Mouse (Mus musculus): ENCODE data around the gene Ak9.
"Not testable (repeated sequence)": the region's sequence is repeated elsewhere in the genome, so short reads cannot be mapped to it uniquely, and the experiment has no call there.

The Ak9 gene

DNA sequence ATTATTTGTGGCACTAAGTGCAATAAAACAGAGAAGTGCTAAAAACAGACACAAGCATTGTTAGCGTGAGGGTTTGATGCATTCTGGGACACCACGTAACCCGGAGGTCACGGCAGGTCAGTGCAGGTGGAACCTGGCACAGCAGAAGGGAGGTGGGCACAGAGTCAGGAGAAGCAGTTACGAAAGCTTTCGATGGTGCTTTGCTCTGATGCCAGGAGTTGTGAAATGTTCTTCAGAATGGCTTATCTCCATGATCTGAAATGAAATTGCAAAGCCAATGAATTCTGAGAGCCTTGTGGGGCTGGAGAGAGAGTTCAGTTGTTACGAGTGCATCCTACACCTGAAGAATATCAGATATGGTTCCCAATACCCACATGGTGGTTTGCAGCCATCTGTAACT lies 37.6 kb downstream of the Ak9 start:
- peak; percentile 79 for DNase-seq

DNA sequence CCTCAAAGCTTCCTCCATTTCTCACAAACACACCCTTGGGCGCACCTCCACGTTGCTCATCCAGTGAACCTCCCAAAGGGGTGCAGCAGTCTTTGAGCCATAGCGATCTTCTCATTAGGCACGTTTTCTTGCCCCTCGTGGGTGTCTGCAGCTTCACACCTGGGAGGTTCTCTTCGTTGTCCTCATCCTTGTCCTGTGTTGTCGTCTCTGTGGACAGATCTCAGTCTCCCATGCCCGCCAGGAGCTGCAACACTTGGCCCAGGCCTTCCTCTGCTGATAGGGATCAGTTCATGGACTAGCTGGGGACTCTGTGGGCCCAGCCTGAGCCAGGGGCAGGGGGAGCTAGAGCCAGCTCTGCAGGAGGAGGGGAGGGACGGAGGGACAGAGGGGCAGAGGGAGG lies 61.3 kb downstream of the Ak9 start:
- no peak for DNase-seq

DNA sequence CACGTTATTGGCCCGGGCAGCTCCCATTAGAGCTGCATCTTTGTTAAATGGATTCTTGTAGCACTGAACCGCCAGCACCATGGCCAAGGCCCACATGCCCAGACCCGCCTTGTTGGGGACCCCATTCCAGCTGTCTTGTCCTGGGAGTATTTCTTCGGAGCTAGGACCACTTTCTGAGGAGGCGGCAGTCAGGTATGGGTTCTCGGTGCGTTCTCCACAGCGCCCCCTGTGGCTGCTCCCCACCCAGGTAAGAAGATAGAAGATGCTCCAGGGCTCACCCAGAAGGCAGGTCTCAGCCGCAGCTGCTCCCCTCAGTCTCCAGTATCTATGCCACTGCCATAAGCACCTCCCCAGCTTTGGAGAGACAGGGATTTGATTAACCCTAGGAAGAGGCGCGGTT lies 76.7 kb downstream of the Ak9 start:
- DNase-seq = no peak

DNA sequence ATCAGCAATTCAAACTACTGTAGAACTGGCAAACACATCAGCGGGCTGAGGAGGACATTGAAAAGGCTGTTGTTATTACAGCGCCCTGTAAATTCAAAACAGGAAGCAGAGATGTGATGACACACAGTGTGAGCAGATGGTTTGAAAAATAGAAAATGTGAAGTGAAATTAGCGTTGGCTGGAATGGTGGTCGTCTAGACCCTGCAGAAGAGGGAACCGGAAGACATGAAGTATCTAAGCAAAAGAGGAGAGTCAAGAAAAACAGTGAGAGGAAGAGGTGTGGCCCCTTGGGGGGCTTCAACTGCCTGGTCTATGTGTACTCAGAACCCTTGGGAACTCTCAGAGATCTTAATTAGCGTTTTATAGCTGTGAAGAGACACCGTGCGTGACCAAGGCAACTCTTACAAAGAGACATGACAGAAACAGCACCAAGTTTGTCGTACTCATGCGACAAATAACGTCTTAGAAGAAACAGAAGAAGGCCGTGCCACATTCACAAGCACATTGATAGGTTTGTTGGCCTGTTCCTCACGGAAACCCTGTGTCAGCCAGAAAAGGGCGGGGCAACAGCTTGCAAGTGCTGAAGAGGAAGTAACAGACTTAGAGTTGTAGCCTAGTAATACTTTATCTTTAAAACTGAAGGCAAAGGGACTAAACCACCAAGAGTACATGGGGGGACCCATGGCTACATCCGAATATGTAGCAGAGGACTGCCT lies 81.9 kb downstream of the Ak9 start:
- peak; percentile 84 for DNase-seq

DNA sequence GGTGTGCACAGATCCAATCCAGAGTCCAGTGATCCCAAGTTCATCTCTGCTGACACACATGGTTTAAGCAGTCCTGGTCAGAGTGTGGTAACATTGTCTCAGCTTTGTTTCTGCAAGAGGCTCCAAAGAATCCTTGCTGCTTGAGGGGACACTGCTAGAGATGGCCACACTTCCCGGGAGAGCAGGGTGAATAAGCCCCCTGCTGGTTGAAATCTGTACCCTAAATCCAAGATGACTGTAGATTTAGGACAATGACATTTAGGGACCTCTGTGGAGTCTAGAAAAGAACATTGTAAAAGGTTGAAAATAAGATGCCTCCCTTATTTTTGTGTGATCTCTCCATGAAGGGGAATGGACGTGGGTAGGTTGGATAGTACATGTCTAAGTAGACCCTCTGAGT lies 89.8 kb downstream of the Ak9 start:
- DNase-seq = peak; percentile 6

DNA sequence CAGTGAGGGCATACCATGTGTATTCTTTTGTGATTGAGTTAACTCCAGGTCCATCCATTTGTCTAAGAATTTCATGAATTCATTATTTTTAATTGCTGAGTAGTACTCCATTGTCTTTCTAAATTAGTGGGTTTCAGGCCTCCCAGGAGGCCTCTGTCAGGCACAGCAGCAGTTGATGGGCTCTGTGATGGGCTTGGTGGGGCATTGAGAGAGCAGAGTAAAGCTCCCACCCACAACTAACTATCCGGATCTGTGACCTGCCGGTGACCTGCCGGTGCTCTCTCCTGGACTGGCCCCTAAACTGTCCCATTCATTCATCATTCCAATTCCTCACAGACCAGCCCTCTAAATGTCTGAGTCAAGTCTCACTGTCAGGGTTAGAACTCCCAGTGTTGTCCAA lies 97.3 kb downstream of the Ak9 start:
- no peak for DNase-seq

DNA sequence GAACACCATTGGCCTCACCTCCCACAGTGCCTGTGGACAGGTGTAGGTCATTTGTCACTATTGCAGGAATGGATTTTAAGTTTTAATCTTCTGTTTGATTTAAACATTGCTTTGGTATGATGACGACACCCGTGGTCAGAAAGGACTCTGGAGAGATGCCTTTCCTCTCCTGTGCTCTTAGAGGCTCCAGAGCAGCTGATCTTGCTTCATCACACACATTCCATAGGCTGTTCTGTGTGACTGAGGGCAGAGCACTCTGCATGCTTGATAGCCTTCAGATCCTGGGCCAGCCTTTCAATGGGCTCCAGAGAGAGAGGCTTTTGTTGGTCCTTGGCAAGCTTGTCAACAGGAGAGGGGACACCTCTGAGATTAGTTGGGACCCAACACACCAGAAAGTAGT lies 99.6 kb downstream of the Ak9 start:
- peak; percentile 40 for DNase-seq

DNA sequence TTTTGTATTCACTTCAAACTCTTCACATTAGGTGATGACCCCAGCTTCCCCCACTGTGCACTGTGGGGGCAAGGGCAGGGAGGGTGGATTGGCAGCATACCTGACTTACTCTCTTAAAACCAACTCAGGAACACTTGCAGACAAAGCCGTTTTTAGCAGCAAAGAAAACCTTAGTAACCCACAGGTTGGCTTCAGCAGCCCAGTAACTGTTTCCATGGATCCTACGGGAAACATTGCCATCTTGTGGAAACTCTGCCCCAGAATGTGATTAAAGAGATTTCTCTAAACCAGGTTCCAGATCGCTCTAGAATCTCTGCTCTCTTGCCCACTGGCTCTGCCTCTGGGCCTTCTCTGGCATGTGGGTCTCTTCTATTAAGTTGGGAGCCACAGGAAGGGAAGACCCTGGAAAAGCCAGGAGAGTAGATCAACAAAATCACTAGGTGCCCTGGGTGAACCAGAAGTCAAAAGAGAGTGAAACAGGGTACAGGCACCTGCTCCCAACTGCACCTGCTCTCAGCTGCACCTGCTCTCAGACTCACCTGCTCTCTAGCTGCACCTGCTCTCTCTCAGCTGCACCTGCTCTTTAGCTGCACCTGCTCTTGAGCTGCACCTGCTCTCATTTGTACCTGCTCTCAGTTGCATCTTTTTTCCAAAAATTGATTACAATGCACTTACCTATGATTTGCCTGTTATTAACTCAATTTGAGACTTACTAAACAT lies 100.3 kb downstream of the Ak9 start:
- DNase-seq = peak; percentile 47

DNA sequence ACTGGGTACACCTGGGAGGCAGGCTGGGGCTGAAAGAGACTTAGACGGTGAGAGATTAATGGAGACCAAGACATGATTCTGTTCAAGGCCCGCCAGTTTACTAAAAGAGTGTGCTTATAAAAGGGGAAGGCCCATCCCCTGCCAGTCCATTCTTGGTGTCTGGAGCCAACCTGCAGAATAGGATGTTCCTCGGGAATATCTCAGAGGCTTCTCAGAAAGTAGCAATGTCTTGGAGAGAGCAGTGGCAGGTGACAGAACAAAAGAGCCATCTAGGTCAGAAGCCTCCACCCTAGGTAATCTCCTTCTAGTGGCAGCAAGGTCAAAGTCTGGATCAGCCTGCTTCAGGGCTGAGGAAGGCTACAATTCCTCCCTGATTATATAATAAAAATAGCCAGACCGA lies 106.4 kb downstream of the Ak9 start:
- DNase-seq = not testable (repeated sequence)

DNA sequence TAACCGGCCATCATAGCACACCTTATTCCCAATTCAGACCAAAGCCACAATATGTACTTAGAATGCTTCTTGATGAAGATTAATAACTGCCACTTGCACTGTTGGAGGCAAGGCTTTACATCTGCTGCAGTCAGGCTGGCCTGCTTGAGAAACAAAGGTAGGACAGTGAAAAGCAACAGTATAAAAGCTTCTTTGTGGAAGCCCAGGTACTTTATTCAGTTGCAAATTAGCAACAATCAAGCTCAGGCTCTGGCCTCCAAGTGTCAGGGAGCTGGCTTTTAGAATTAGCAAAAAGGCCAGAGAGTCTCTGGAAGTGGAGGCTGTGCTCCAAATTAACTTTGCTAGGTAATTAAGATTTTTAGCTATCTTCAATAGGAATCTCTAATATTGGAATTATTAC lies 107.0 kb downstream of the Ak9 start:
- not testable (repeated sequence) for DNase-seq

DNA sequence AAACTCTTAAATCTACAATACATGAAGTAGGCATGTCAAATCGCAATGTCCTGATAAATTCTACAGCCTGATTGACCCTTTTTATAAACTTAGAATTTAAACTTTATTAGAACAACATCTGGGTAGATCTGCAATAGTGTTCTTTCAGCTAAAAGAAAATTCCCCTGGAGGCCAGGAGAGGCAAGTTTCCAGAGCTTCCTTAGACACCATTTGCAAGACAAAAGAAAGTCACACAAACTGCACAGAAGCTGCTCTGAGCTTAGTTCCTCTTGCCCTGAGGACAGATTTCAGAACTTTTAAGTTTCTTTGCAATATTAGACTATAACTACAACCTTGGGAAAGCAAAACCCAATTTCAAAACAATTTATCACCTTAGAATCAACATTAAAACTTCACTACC lies 109.7 kb downstream of the Ak9 start:
- DNase-seq = not testable (repeated sequence)

DNA sequence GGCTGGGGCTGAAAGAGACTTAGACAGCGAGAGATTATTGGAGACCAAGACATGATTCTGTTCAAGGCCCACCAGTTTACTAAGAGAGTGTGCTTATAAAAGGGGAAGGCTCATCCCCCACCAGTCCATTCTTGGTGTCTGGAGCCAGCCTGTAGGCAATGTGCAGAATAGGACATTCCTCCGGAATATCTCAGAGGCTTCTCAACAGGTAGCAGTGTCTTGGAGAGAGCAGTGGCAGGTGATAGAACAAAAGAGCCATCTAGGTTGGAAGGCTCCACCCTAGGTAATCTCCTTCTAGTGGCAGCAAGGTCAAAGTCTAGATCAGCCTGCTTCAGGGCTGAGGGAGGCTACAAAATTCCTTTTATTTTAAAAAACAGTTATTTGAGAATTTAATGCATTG lies 111.6 kb downstream of the Ak9 start:
- DNase-seq = not testable (repeated sequence)

DNA sequence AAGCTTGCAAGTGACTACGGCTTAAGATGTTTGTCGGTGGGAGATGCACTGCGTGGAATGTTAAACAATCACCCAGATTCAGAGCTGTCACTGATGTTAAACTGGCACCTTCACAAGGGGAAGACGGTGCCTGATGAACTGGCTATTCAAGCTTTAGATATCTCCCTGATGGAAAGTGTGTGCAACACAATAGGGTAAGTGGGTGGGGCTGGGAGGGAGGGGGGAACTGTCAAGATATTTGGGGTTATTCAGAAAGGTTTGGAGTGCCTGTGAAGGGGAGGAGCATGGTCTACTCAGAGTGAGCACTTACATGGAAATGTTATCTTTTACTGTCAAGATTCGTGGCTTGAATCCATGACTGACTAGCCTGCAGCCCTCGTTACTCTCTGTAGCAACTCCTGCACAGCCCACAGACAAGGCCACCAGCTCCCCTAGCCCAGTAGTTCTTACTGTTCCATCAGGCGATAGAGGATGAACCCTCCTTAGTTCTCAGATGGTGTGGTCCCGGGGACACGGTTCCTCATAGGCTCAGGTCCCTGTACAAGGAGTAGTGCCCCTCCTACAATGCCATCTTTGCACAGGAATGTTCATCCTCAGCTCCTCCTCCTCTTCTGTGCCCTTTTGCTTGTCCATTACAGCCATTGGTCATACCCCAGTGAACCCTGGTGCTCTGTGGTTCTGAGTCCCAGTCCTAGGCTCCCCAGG lies 116.9 kb downstream of the Ak9 start:
- no peak for DNase-seq

DNA sequence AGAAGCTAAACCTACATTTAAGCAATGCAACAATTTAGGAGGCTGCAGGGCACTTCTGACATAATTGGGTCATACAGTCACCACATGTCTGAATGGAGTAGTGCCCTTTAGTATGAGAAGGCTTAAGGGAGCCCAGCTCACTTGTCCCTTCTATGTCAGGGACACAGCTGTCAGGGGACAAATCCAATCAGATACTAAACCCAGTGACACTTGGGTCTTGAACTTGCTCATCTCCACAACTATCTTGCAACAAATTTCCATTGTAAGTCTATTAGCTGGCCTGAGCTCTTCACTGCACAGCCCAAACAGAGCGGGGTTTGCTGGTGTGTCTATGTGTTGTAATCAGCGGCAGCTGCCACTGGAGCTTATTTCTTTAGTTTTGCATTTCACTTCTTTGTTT lies 119.9 kb downstream of the Ak9 start:
- DNase-seq = no peak

DNA sequence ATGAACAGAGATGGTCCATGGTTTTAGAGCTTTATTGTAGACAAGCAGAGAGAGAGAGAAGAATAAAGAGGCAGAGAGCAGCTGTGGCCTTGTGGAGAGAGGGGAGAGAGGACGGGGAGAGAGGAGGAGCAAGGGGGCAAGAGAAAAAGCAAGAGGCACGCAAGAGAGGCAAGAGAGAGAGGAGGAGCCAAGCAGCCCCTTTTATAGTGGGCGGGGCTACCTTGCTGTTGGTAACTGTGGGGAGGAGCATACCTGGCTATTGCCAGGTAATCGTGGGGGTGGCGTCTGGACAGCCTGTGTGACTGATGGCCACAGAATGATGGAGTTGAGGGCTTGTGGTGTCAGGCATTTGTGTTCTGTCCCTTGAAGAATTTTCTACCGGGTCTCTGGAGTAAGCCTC lies 122.6 kb downstream of the Ak9 start:
- DNase-seq = no peak

DNA sequence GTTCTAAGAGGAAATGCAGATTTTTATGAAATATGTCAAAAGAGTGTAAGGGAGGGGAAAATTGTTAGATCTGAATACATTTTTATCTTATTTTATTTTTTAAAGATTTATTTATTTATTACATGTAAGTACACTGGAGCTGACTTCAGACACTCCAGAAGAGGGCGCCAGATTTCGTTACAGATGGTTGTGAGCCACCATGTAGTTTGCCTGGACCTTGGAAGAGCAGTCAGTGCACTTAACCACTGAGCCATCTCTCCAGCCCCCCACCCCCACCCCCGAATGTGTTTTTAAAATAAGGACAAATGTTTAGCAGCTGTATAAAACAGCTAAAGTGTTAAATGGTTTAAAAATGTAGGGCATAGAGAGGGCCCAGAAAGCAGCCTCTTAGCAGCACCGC lies 130.8 kb downstream of the Ak9 start:
- DNase-seq = peak; percentile 88

DNA sequence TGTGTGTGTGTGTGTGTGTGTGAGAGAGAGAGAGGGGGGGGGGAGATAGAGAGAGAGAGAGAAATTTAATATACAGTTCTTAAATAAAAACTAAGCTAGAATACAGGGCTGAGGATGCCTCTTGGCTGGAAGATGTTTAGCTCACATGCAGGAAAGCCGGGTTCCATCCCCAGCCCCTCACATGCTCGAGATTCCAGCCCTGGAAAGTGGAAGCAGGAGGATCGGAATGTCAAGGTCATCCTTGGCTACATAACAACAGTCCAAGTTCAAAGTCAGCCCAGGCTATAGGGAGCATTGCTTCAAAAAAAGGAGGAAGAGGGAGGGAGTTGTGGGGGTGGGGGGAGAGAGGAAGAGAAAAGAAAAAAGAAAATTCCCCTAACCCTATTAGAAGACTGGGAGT lies 131.4 kb downstream of the Ak9 start:
- no peak for DNase-seq

DNA sequence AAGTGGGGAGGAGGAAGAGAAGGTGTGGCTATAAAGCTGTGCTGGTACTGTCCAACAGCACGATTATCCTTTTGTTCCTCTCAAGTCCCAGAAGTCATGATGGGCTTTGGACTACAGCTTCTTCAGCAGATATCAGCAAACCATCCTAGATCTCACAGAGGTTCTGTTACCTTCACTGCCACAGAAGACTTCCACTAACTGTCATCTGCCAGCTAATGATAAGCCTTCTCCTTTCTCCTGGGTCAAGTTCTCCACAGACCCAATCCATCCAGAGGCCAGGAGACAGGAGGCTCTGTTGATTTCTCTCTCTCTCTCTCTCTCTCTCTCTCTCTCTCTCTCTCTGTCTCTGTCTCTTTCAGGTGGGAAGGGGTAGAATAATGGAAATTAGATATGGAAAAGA lies 144.4 kb downstream of the Ak9 start:
- no peak for DNase-seq

DNA sequence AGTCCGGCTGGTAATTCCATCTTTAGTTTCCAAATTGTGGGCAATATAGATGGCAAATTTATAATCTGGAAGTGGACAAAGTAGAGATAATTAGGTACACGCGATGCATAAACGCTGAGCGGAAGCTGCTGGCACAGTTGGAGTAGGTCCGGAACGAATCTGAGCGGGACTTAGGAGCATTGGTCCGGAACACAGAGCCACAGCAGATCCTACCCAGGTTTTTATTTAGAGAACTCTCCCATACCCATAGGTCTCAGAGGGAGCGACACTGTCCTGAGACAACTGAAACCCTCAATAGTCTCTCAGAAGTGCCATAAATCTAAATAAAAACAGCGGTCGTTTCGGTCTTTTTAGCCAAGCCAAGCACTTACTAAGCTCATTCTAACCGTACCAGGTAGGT lies 145.9 kb downstream of the Ak9 start:
- peak; percentile 29 for DNase-seq

DNA sequence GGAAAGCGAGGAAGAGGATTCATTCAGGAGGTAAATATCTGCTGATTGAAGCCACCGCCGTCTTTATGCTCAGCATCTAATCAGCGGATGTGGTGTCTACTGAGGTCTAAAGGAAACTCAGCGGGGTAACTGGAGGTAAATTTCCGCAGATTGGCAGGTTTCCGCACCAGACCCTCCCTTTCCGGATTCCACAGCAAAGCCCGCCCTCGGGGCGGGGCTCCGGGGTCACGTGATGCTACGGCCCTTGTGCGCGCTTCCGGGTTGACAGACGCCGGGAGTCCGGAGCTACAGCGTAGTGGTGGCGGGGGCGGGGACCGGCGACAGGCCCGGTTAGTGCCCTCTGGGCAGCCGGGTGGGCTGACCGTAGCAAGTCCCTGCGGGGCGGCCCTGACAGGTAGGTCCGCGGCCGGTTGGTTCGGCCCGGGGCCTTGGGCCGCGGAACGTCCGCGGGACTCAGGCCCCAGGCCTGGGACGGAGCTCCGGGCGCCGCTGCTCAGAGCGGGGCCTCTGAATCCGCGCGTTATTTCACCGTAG lies 146.4 kb downstream of the Ak9 start, which contains the start of gene Zbtb24:
Gene Zbtb24, plus strand, starts transcription at position 247 of the 534 bp plus-strand sequence.
- DNase-seq = peak; percentile 97

DNA sequence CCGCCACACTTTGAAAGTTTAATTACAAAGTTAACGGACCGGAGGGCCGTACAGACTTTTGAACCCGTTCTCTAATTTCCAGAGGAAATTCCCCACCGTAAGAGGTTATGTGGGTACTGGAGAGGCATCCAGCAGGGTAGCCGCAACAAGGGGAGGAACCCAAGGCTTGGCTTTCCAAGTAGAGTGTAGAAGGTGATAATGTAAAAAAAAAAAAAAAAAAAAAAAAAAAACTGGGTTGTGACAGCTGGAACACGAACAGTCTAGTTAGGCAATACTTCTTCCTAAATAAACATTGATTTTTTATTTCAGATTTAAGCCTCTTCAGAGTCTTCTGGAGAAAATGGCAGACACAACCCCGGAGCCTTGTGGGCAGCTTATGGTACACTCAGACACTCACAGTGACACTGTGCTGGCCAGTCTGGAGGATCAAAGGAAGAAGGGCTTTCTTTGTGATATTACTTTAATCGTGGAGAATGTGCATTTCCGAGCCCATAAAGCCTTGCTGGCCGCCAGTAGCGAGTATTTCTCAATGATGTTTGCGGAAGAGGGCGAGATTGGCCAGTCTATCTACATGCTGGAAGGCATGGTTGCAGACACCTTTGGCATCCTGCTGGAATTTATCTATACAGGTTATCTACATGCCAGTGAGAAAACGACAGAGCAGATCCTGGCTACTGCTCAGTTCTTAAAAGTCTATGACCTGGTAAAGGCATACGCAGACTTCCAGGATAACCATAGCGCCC lies 147.2 kb downstream of the Ak9 start:
- DNase-seq = no peak

DNA sequence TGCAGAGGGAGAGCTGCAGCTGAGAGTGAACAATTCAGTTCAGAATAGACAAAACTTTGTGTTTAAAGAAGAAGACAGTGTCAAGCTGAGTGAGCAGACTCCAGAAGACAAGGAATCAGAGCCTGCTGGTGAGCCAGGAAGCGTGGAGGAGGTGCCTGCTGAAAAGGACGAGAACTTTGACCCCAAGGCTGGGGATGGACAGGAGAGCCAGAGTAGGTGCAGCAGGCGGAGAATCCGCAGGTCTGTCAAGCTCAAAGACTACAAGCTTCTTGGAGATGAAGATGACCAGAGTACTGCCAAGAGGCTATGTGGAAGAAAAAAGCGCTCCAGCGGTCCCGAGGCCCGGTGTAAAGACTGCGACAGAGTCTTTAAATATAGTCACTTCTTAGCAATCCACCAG lies 147.9 kb downstream of the Ak9 start:
- no peak for DNase-seq

DNA sequence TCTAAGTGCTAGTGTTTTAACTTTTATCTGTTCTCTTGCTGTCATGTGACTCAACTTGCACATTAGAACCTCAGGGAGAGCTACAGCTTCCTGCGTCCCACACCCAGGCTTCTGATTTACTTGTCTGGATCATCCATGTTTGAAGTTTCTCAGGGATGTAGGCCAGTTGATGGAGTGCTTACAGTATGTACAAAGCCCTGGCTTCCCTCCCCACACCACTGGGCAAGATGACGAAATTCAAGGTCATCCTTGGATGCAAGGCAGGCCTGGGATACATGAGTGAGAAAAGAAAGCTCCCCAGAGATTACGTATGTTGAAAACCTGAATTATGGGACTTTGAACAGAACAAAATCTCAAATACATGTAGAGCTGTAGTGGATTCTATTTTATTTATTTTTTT lies 149.0 kb downstream of the Ak9 start:
- no peak for DNase-seq
